Mouse (Mus musculus) right cerebral cortex, postnatal 10 days (tissue): Measurements from ENCODE around the gene Melk.

Experiments used
- DNase-seq, 2 experiments: peaks; one replicate each; pipeline ENCODE4 v3.0.0; 2021; ENCODE audit warnings: low spot score in 2 of 2

The Melk gene

GRCm38 (mm10) chr4:44326721-44327120 lies 26.0 kb downstream of the Melk start:
- no peak for DNase-seq

- DNase-seq, result no peak
Measured at GRCm38 (mm10) chr4:44327976-44328375, 27.3 kb downstream of the Melk start.

- DNase-seq, result no peak
Measured at GRCm38 (mm10) chr4:44335006-44335405, 34.3 kb downstream of the Melk start.

- no peak for DNase-seq
Measured at GRCm38 (mm10) chr4:44361670-44362069, 61.0 kb downstream of the Melk start.

GRCm38 (mm10) chr4:44363434-44364013 lies 62.8 kb downstream of the Melk start:
- DNase-seq, result peak; percentile 35 to 43

- DNase-seq, result no peak
Measured at GRCm38 (mm10) chr4:44392231-44393216, 91.8 kb downstream of the Melk start.

- no peak for DNase-seq
Measured at GRCm38 (mm10) chr4:44402607-44403006, 101.9 kb downstream of the Melk start.

GRCm38 (mm10) chr4:44404487-44404886 lies 103.8 kb downstream of the Melk start:
- no peak for DNase-seq
